Mouse (Mus musculus): Measurements from ENCODE around the gene Heatr1. TPM values are rescaled to one million over a fixed set of nuclear protein-coding genes. Genes with fewer than 3 reads are reported as not detected.

The Heatr1 gene
- total and polyA plus RNA-seq, 2 experiments from 2014 or later = 5.9 to 18.5 TPM

DNA sequence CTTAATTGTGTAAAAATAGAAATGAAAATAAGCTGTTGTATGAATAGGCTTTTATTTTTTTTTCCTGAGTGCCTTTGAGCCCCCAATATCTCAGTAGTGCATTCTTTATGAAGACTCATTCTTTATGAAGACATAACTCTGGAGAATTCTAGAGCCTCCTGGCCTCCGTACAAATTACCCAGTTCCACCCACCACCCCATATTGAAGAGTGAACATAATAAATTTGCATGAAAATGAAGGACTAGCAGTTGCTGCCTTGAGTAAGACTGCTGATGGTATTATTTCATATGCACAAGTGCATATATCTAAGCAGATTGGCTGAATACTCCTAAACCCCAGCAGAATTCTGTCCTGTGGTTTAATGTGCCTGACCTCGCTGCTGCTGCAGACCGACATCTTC lies 44.8 kb downstream of the Heatr1 start:
- WGBS = 85% methylated on average over 3 of the region's 3 CpGs
- H3K27me3 ChIP-seq (ENCODE audit: insufficient read depth, low read length) = no peaks in the 10 kb centered on the region
- no peaks in the 10 kb centered on the region for H3K4me1 ChIP-seq (ENCODE audit: insufficient read depth, low read length)
- ATAC-seq (ENCODE audit: low FRiP score) (no peak), DNase-seq (ENCODE audit: low spot score) (no peak)
- TF ChIP-seq CTCF (IDR thresholded peaks at IDR 0.05) = no peak
- no peak overlapping the region for H3K4me2 ChIP-seq (ENCODE audit: low read depth, low read length, poor library complexity, severe bottlenecking)
- H3K36me3 ChIP-seq (ENCODE audit: insufficient read depth, low read length) = peaks cover 59% of the 10 kb centered on the region
- no peak overlapping the region for H3K27ac ChIP-seq (ENCODE audit: low read depth, low read length)
- no peak overlapping the region for H3K9ac ChIP-seq (replicated peaks; ENCODE audit: low read length, poor library complexity, severe bottlenecking)
- H3K4me3 ChIP-seq (ENCODE audit: low read depth, low read length) = no peak overlapping the region
- H3K9me3 ChIP-seq (ENCODE audit: low read length) = no peaks in the 10 kb centered on the region

GRCm38 (mm10) chr13:12440813-12441212 lies 46.0 kb downstream of the Heatr1 start:
- ATAC-seq (ENCODE audit: low FRiP score) (no peak), DNase-seq (ENCODE audit: low spot score) (no peak)
- peaks cover 50% of the 10 kb centered on the region for H3K36me3 ChIP-seq (ENCODE audit: insufficient read depth, low read length)
- H3K4me3 ChIP-seq (ENCODE audit: low read depth, low read length) = no peak overlapping the region
- H3K9me3 ChIP-seq (ENCODE audit: low read length) = no peaks in the 10 kb centered on the region
- no peaks in the 10 kb centered on the region for H3K27me3 ChIP-seq (ENCODE audit: insufficient read depth, low read length)
- no peak overlapping the region for H3K4me2 ChIP-seq (ENCODE audit: low read depth, low read length, poor library complexity, severe bottlenecking)
- H3K27ac ChIP-seq (ENCODE audit: low read depth, low read length) = no peak overlapping the region
- WGBS = 87% methylated on average over 6 of the region's 6 CpGs
- no peak for TF ChIP-seq CTCF (IDR thresholded peaks at IDR 0.05)
- H3K9ac ChIP-seq (replicated peaks; ENCODE audit: low read length, poor library complexity, severe bottlenecking) = no peak overlapping the region
- H3K4me1 ChIP-seq (ENCODE audit: insufficient read depth, low read length) = no peaks in the 10 kb centered on the region

- H3K9me3 ChIP-seq (ENCODE audit: low read length) = no peaks in the 10 kb centered on the region
- H3K4me1 ChIP-seq (ENCODE audit: insufficient read depth, low read length) = no peaks in the 10 kb centered on the region
- H3K9ac ChIP-seq (replicated peaks; ENCODE audit: low read length, poor library complexity, severe bottlenecking) = no peak overlapping the region
- H3K4me2 ChIP-seq (ENCODE audit: low read depth, low read length, poor library complexity, severe bottlenecking) = no peak overlapping the region
- no peaks in the 10 kb centered on the region for H3K27me3 ChIP-seq (ENCODE audit: insufficient read depth, low read length)
- no peak overlapping the region for H3K27ac ChIP-seq (ENCODE audit: low read depth, low read length)
- H3K36me3 ChIP-seq (ENCODE audit: insufficient read depth, low read length) = peaks cover 52% of the 10 kb centered on the region
- 69% methylated on average over 2 of the region's 2 CpGs for WGBS
- TF ChIP-seq CTCF (IDR thresholded peaks at IDR 0.05) = no peak
- peak; percentile 75 for DNase-seq (ENCODE audit: low spot score)
- ATAC-seq (ENCODE audit: low FRiP score) = 0 out of 2 replicates have a peak, but pooled peaks have one; percentile 15
- no peak overlapping the region for H3K4me3 ChIP-seq (ENCODE audit: low read depth, low read length)
Observed at GRCm38 (mm10) chr13:12442008-12442587, 47.3 kb downstream of the Heatr1 start.

GRCm38 (mm10) chr13:12453150-12453549 lies 58.3 kb downstream of the Heatr1 start:
- H3K9ac ChIP-seq (replicated peaks; ENCODE audit: low read length, poor library complexity, severe bottlenecking) = no peak overlapping the region
- H3K4me2 ChIP-seq (ENCODE audit: low read depth, low read length, poor library complexity, severe bottlenecking) = no peak overlapping the region
- 91% methylated on average over 14 of the region's 14 CpGs for WGBS
- no peak overlapping the region for H3K4me3 ChIP-seq (ENCODE audit: low read depth, low read length)
- DNase-seq (ENCODE audit: low spot score) (no peak), ATAC-seq (ENCODE audit: low FRiP score) (no peak)
- H3K9me3 ChIP-seq (ENCODE audit: low read length) = no peaks in the 10 kb centered on the region
- peaks cover 48% of the 10 kb centered on the region for H3K36me3 ChIP-seq (ENCODE audit: insufficient read depth, low read length)
- TF ChIP-seq CTCF (IDR thresholded peaks at IDR 0.05) = no peak
- H3K27ac ChIP-seq (ENCODE audit: low read depth, low read length) = no peak overlapping the region
- H3K27me3 ChIP-seq (ENCODE audit: insufficient read depth, low read length) = no peaks in the 10 kb centered on the region
- no peaks in the 10 kb centered on the region for H3K4me1 ChIP-seq (ENCODE audit: insufficient read depth, low read length)

GRCm38 (mm10) chr13:12454686-12455390 lies 60.0 kb downstream of the Heatr1 start:
- H3K4me2 ChIP-seq (ENCODE audit: low read depth, low read length, poor library complexity, severe bottlenecking) = no peak overlapping the region
- H3K27me3 ChIP-seq (ENCODE audit: insufficient read depth, low read length) = no peaks in the 10 kb centered on the region
- no peak overlapping the region for H3K27ac ChIP-seq (ENCODE audit: low read depth, low read length)
- no peak for TF ChIP-seq CTCF (IDR thresholded peaks at IDR 0.05)
- peaks cover 48% of the 10 kb centered on the region for H3K36me3 ChIP-seq (ENCODE audit: insufficient read depth, low read length)
- H3K9ac ChIP-seq (replicated peaks; ENCODE audit: low read length, poor library complexity, severe bottlenecking) = no peak overlapping the region
- no peak for DNase-seq (ENCODE audit: low spot score)
- 80% methylated on average over 7 of the region's 7 CpGs for WGBS
- no peaks in the 10 kb centered on the region for H3K9me3 ChIP-seq (ENCODE audit: low read length)
- ATAC-seq (ENCODE audit: low FRiP score) = no peak
- H3K4me3 ChIP-seq (ENCODE audit: low read depth, low read length) = no peak overlapping the region
- H3K4me1 ChIP-seq (ENCODE audit: insufficient read depth, low read length) = peaks cover 1% of the 10 kb centered on the region; the same call in 1 of the 2 replicates

- H3K4me3 ChIP-seq (ENCODE audit: low read depth, low read length) = no peak overlapping the region
- no peaks in the 10 kb centered on the region for H3K9me3 ChIP-seq (ENCODE audit: low read length)
- H3K4me2 ChIP-seq (ENCODE audit: low read depth, low read length, poor library complexity, severe bottlenecking) = no peak overlapping the region
- no peak for TF ChIP-seq CTCF (IDR thresholded peaks at IDR 0.05)
- WGBS = 85% methylated on average over 7 of the region's 7 CpGs
- H3K4me1 ChIP-seq (ENCODE audit: insufficient read depth, low read length) = peaks cover 3% of the 10 kb centered on the region; the same call in 1 of the 2 replicates
- DNase-seq (ENCODE audit: low spot score) (no peak), ATAC-seq (ENCODE audit: low FRiP score) (no peak)
- H3K36me3 ChIP-seq (ENCODE audit: insufficient read depth, low read length) = peaks cover 37% of the 10 kb centered on the region
- no peaks in the 10 kb centered on the region for H3K27me3 ChIP-seq (ENCODE audit: insufficient read depth, low read length)
- H3K27ac ChIP-seq (ENCODE audit: low read depth, low read length) = no peak overlapping the region
- H3K9ac ChIP-seq (replicated peaks; ENCODE audit: low read length, poor library complexity, severe bottlenecking) = no peak overlapping the region
Observed at GRCm38 (mm10) chr13:12456711-12457110, 61.9 kb downstream of the Heatr1 start.
